Mouse (Mus musculus) liver, embryonic 12.5 days (tissue): ENCODE results near the gene Mfap3l. TPM values are rescaled to one million over a fixed set of nuclear protein-coding genes. Genes with fewer than 3 reads are reported as not detected.
"Not testable (repeated sequence)": the region's sequence is repeated elsewhere in the genome, so short reads cannot be mapped to it uniquely, and the experiment has no call there.

Experiments used
- ATAC-seq: fragments of 200-750 bp; cut with Nextera tagmentation; 2 replicates; pipeline ENCODE4 v1.8.0; 2017; ENCODE audit warnings: moderate number of reproducible peaks, mild to moderate bottlenecking, moderate library complexity
- H3K27ac ChIP-seq: fragments of 300-500 bp; sonication (generic); 2 replicates; pipeline ENCODE4 v1.5.1; 2016; ENCODE audit warnings: mild to moderate bottlenecking
- H3K27me3 ChIP-seq: fragments of 300-500 bp; sonication (generic); replicated peaks from 2 replicates; pipeline ENCODE4 v1.6.1; 2016; ENCODE audit warnings: mild to moderate bottlenecking, moderate library complexity
- H3K36me3 ChIP-seq: fragments of 300-500 bp; sonication (generic); 2 replicates; pipeline ENCODE4 v1.6.1; 2016; ENCODE audit warnings: mild to moderate bottlenecking, moderate library complexity
- H3K4me1 ChIP-seq: fragments of 300-500 bp; sonication (generic); 2 replicates; pipeline ENCODE4 v1.6.1; 2016
- H3K4me2 ChIP-seq: fragments of 300-500 bp; sonication (generic); 2 replicates; pipeline ENCODE4 v1.6.1; 2016; ENCODE audit warnings: mild to moderate bottlenecking, moderate library complexity
- H3K4me3 ChIP-seq: fragments of 300-500 bp; sonication (generic); 2 replicates; pipeline ENCODE4 v1.5.1; 2016; ENCODE audit warnings: mild to moderate bottlenecking, moderate library complexity
- H3K9ac ChIP-seq: fragments of 300-500 bp; sonication (generic); 2 replicates; pipeline ENCODE4 v1.6.1; 2016; ENCODE audit warnings: mild to moderate bottlenecking, moderate library complexity
- H3K9me3 ChIP-seq: fragments of 300-500 bp; sonication (generic); replicated peaks from 2 replicates; pipeline ENCODE4 v1.6.1; 2016; ENCODE audit warnings: mild to moderate bottlenecking, moderate library complexity
- WGBS: fragments of 180-500 bp; shearing (Covaris S2); methylation state at CpG from one replicate; pipeline ENCODE4 v1.1.7; 2016; ENCODE audit not compliant: insufficient replicate concordance; 5-methylcytosine and 5-hydroxymethylcytosine counted together
- polyA plus RNA-seq: library from polyadenylated mRNA; unstranded; fragments of >200 nt; fragmentation: Nextera tagmentation; extraction: Ambion mirVana; gene quantifications from 2 replicates; pipeline ENCODE4 v1.2.1, GENCODE M21; 2016

Mfap3l gene
- polyA plus RNA-seq, 1 experiment from 2014 or later: 0.44 TPM

GRCm38 (mm10) chr8:60658114-60658500, 25.5 kb downstream of the Mfap3l start:
- Histone ChIP-seq H3K9ac (no peak overlapping the region), H3K9me3 (no peaks in the 10 kb centered on the region), H3K4me3 (no peak overlapping the region), H3K27ac (no peak overlapping the region), H3K4me1 (no peaks in the 10 kb centered on the region), H3K27me3 (no peaks in the 10 kb centered on the region), H3K36me3 (no peaks in the 10 kb centered on the region), H3K4me2 (no peak overlapping the region)
- ATAC-seq: no peak
- 65% methylated on average over 6 of the region's 6 CpGs for WGBS

DNA sequence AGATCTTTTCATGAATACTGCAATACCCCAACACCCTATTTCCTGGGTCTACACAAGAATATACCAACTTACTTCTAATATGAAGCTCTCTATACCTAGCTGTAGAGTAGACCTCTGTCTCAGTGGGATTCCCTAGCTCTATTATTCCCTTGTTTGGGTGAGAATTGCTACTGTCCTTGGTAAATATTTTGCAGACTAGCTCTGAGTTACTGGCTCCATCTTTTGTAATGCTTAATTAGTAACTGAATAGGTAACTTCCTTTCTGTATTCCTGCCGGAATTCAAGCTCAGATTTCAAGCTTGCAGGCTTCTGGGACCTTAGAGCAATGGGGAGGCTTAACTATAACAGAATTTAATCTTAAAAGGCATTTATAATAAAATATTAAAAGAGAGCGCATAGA, 26.1 kb downstream of the Mfap3l start:
- H3K4me1 ChIP-seq, H3K36me3 ChIP-seq, ATAC-seq, H3K9me3 ChIP-seq, H3K4me2 ChIP-seq, H3K9ac ChIP-seq, H3K27ac ChIP-seq, H3K27me3 ChIP-seq, H3K4me3 ChIP-seq: not testable (repeated sequence)
- 67% methylated on average over 2 of the region's 2 CpGs for WGBS

DNA sequence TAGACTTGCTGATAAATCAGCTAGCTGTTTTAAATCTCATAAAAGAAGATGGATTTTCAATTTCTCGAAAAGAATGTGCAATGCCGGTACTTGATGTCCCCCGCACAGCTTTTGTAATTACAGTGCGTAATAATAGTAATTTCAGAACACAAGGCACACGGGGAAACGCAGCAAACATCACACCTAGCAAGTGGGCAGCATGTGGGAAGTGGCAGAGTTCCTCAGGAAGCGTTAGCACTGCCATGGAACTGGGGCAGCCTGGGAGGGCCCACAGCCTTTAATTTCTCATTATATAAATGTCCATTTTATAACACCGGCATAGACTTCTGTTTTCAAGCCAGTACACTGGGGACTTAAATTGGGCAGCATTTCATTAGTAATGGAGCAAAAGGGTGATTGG, 27.1 kb downstream of the Mfap3l start:
- no peaks in the 10 kb centered on the region for H3K4me1 ChIP-seq
- H3K4me2 ChIP-seq: no peak overlapping the region
- H3K36me3 ChIP-seq: no peaks in the 10 kb centered on the region
- H3K27ac ChIP-seq: no peak overlapping the region
- no peak for ATAC-seq
- no peak overlapping the region for H3K9ac ChIP-seq
- no peak overlapping the region for H3K4me3 ChIP-seq
- 78% methylated on average over 8 of the region's 8 CpGs for WGBS
- H3K9me3 ChIP-seq: no peaks in the 10 kb centered on the region
- no peaks in the 10 kb centered on the region for H3K27me3 ChIP-seq

GRCm38 (mm10) chr8:60661191-60661590, 28.6 kb downstream of the Mfap3l start:
- Histone ChIP-seq H3K4me2 (no peak overlapping the region), H3K27ac (no peak overlapping the region), H3K9me3 (no peaks in the 10 kb centered on the region), H3K27me3 (no peaks in the 10 kb centered on the region), H3K9ac (no peak overlapping the region), H3K4me3 (no peak overlapping the region), H3K36me3 (no peaks in the 10 kb centered on the region), H3K4me1 (no peaks in the 10 kb centered on the region)
- no peak for ATAC-seq
- 70% methylated on average over 2 of the region's 2 CpGs for WGBS

DNA sequence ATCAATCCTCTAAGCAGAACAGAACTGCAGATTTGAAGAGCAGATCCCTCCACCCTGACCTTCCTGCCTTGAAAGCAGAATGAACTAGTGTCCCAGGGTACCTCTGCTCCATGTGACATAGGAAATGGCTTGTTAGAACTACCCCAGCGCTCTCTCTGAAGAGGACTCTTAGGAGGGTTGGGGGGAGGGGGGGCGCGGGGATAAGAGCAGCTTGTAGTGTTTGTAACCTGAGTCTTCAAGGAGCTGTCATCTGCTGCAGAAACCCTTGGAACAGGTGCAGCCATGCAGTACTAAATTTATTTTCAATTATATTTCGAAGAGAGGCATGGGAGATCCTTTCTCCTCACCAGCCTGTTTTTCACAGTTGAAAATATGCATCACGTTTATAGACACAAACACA, 30.9 kb downstream of the Mfap3l start:
- Histone ChIP-seq H3K9me3 (no peaks in the 10 kb centered on the region), H3K9ac (no peak overlapping the region), H3K27me3 (no peaks in the 10 kb centered on the region), H3K27ac (no peak overlapping the region), H3K4me2 (no peak overlapping the region), H3K4me3 (no peak overlapping the region), H3K4me1 (no peaks in the 10 kb centered on the region), H3K36me3 (no peaks in the 10 kb centered on the region)
- ATAC-seq: no peak
- 62% methylated on average over 5 of the region's 5 CpGs for WGBS

GRCm38 (mm10) chr8:60665821-60666220, 33.2 kb downstream of the Mfap3l start:
- H3K36me3 ChIP-seq: no peaks in the 10 kb centered on the region
- no peaks in the 10 kb centered on the region for H3K9me3 ChIP-seq
- ATAC-seq: no peak
- no peaks in the 10 kb centered on the region for H3K4me1 ChIP-seq
- 60% methylated on average over 4 of the region's 4 CpGs for WGBS
- no peaks in the 10 kb centered on the region for H3K27me3 ChIP-seq
- no peak overlapping the region for H3K27ac ChIP-seq
- no peak overlapping the region for H3K9ac ChIP-seq
- no peak overlapping the region for H3K4me3 ChIP-seq
- no peak overlapping the region for H3K4me2 ChIP-seq

- H3K27me3 ChIP-seq: no peaks in the 10 kb centered on the region
- H3K9ac ChIP-seq: no peak overlapping the region
- ATAC-seq: no peak
- no peaks in the 10 kb centered on the region for H3K4me1 ChIP-seq
- H3K4me2 ChIP-seq: no peak overlapping the region
- H3K4me3 ChIP-seq: no peak overlapping the region
- no peak overlapping the region for H3K27ac ChIP-seq
- H3K36me3 ChIP-seq: no peaks in the 10 kb centered on the region
- H3K9me3 ChIP-seq: no peaks in the 10 kb centered on the region
- WGBS: 57% methylated on average over 3 of the region's 3 CpGs
These were observed 34.2 kb downstream of the Mfap3l start for GRCm38 (mm10) chr8:60666852-60667251.

GRCm38 (mm10) chr8:60678590-60678989, 46.0 kb downstream of the Mfap3l start:
- H3K4me3 ChIP-seq: no peak overlapping the region
- H3K27me3 ChIP-seq: no peaks in the 10 kb centered on the region
- no peaks in the 10 kb centered on the region for H3K4me1 ChIP-seq
- no peak overlapping the region for H3K4me2 ChIP-seq
- no peak overlapping the region for H3K9ac ChIP-seq
- no peak overlapping the region for H3K27ac ChIP-seq
- ATAC-seq: no peak
- WGBS: 67% methylated on average over 6 of the region's 6 CpGs
- no peaks in the 10 kb centered on the region for H3K9me3 ChIP-seq
- H3K36me3 ChIP-seq: no peaks in the 10 kb centered on the region

DNA sequence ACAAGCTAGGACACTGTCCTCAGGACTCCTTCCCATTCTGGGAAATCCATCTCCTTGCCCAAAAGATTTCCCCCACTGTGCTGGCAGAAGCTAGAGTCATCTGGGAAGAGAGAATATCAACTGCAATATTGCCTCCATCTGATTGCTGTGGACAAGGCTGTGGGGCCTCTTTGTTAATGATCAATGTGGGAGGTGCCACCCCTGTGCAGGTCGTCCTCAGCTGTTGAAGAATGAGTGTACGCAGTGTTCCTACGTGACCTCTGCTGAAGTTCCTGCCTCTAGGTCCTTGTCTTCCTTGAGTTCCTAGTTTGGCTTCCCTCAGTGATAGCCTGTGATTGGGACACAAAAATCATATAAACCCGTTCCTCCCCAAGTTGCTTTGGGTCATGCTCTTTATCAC, 49.2 kb downstream of the Mfap3l start:
- no peak overlapping the region for H3K9ac ChIP-seq
- no peaks in the 10 kb centered on the region for H3K9me3 ChIP-seq
- no peak overlapping the region for H3K4me3 ChIP-seq
- H3K27me3 ChIP-seq: no peaks in the 10 kb centered on the region
- no peak overlapping the region for H3K27ac ChIP-seq
- H3K4me2 ChIP-seq: no peak overlapping the region
- no peak for ATAC-seq
- no peaks in the 10 kb centered on the region for H3K36me3 ChIP-seq
- WGBS: 69% methylated on average over 4 of the region's 4 CpGs
- H3K4me1 ChIP-seq: no peaks in the 10 kb centered on the region

GRCm38 (mm10) chr8:60682340-60682739, 49.7 kb downstream of the Mfap3l start:
- Histone ChIP-seq H3K4me3 (no peak overlapping the region), H3K4me1 (no peaks in the 10 kb centered on the region), H3K27ac (no peak overlapping the region), H3K9me3 (no peaks in the 10 kb centered on the region), H3K4me2 (no peak overlapping the region), H3K36me3 (no peaks in the 10 kb centered on the region), H3K27me3 (no peaks in the 10 kb centered on the region), H3K9ac (no peak overlapping the region)
- 64% methylated on average over 2 of the region's 2 CpGs for WGBS
- ATAC-seq: no peak

DNA sequence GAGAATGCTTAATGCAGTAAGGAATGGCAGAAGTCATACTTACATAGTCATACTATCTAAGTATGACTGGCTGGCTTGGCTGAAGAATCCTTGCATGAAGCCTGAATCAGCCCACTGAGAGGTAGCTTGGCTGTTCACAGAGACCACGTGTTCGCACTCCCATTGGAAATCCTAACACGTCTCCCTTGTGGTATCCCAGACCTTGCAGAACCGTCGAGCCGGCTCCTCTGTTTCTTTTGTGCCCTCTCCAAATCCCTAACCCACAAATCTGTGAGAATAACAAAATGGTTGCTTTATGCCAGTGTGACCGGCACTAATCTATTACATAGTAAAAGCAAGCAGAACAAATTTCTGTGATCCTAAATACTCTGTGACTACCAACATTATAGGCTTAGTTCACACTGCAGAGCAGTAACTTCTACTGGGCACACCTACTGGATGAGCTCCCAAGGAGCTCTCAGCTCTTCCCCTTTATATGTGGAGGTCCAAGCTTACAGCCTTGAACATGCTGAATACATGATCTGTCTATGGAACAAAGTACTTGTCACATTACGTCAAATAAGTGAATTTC, 79.0 kb downstream of the Mfap3l start:
- no peak overlapping the region for H3K9ac ChIP-seq
- no peak overlapping the region for H3K4me2 ChIP-seq
- H3K27me3 ChIP-seq: no peaks in the 10 kb centered on the region
- ATAC-seq: no peak
- WGBS: 77% methylated on average over 8 of the region's 8 CpGs
- H3K4me1 ChIP-seq: no peaks in the 10 kb centered on the region
- no peak overlapping the region for H3K4me3 ChIP-seq
- H3K27ac ChIP-seq: no peak overlapping the region
- no peaks in the 10 kb centered on the region for H3K36me3 ChIP-seq
- no peaks in the 10 kb centered on the region for H3K9me3 ChIP-seq

DNA sequence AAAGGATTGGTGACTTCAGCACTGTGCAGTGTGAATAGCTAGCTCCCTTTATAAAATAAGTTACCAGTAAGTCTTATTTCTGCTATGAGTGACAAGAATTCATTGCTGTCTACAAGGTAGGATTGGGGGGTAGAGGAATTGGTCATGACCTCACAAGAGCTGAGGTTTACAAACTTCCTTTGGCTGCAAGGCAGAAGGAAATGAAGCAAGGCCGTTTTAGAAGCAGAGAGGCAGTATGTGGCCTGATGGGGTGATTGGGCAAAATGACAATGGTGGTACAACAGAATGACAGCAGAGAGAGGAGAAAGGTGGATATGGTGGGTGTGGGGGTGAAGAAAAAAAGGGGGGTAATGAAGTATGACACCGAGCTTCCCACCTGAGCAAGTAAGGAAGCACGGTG, 82.1 kb downstream of the Mfap3l start:
- H3K4me2 ChIP-seq: no peak overlapping the region
- no peaks in the 10 kb centered on the region for H3K4me1 ChIP-seq
- WGBS: 25% methylated on average over 1 of the region's 3 CpGs
- H3K4me3 ChIP-seq: no peak overlapping the region
- no peak overlapping the region for H3K9ac ChIP-seq
- no peak for ATAC-seq
- no peaks in the 10 kb centered on the region for H3K27me3 ChIP-seq
- no peaks in the 10 kb centered on the region for H3K36me3 ChIP-seq
- no peaks in the 10 kb centered on the region for H3K9me3 ChIP-seq
- H3K27ac ChIP-seq: no peak overlapping the region

GRCm38 (mm10) chr8:60718692-60719091, 86.1 kb downstream of the Mfap3l start:
- Histone ChIP-seq H3K4me1 (no peaks in the 10 kb centered on the region), H3K9ac (no peak overlapping the region), H3K27me3 (no peaks in the 10 kb centered on the region), H3K36me3 (no peaks in the 10 kb centered on the region), H3K27ac (no peak overlapping the region), H3K4me3 (no peak overlapping the region), H3K9me3 (no peaks in the 10 kb centered on the region), H3K4me2 (no peak overlapping the region)
- WGBS: 53% methylated on average over 3 of the region's 3 CpGs
- no peak for ATAC-seq
